Comparison of ENCODE assay signal across 11 mouse cellular contexts in genomic region chr9:119082656-119083430, GRCm38 (mm10). TPM values are rescaled to one million over a fixed set of nuclear protein-coding genes. Genes with fewer than 3 reads are reported as not detected.
DNase-seq lines count a peak whose midpoint lies in the region; ATAC-seq and TF ChIP-seq lines count a peak whose summit lies in the region.
"Had no signal": no experiment of that assay in that cellular context is flagged by ENCODE, and none has a peak within 500 bp of the region (broad histone marks: within the 10 kb centered on the region; RNA-seq: fewer than 3 reads in every experiment).

No protein-coding gene starts in this region.

- H3K4me2 ChIP-seq in heart, embryonic 13.5 days, result no peak overlapping the region
- H3K4me2 ChIP-seq in stomach, embryonic 14.5 days (replicated peaks; ENCODE audit: low read depth, low read length), result no peak overlapping the region
- no peak overlapping the region for H3K4me2 ChIP-seq in stomach, postnatal 0 days (replicated peaks; ENCODE audit: low read depth)
- H3K4me2 ChIP-seq in limb, embryonic 12.5 days, result no peak overlapping the region

- TF ChIP-seq CTCF in stomach, postnatal 0 days (IDR thresholded peaks at IDR 0.05; ENCODE audit: low read depth), result no peak

- H3K27ac ChIP-seq in heart, embryonic 13.5 days (replicated peaks), result peak overlapping the region; percentile 71
- peak overlapping the region; percentile 81 for H3K27ac ChIP-seq in stomach, embryonic 14.5 days (ENCODE audit: low read length)
- H3K27ac ChIP-seq in stomach, postnatal 0 days (replicated peaks), result no peak overlapping the region
- peak overlapping the region; percentile 54; the same call in 1 of the 2 replicates for H3K27ac ChIP-seq in limb, embryonic 12.5 days

- no peak overlapping the region for H3K9ac ChIP-seq in heart, embryonic 13.5 days
- no peak overlapping the region for H3K9ac ChIP-seq in stomach, embryonic 14.5 days (replicated peaks; ENCODE audit: low read depth, low read length)
- H3K9ac ChIP-seq in stomach, postnatal 0 days (ENCODE audit: low read length), result no peak overlapping the region
- peak overlapping the region; percentile 44; the same call in 1 of the 2 replicates for H3K9ac ChIP-seq in limb, embryonic 12.5 days (replicated peaks)

- no peak for DNase-seq in heart, postnatal 4 days
- no peak for DNase-seq in stomach, postnatal 0 days (ENCODE audit: low spot score)
- DNase-seq in layer of hippocampus, adult 8-10 months (ENCODE audit: low spot score in 2 of 2), result no peak
- no peak for DNase-seq in adrenal gland, postnatal 14 days
- DNase-seq: lung, adult 2 months had no signal

- H3K9me3 ChIP-seq in heart, embryonic 13.5 days, result no peaks in the 10 kb centered on the region
- no peaks in the 10 kb centered on the region for H3K9me3 ChIP-seq in stomach, embryonic 14.5 days (ENCODE audit: control insufficient read depth, low read depth, low read length)
- H3K9me3 ChIP-seq in stomach, postnatal 0 days (ENCODE audit: control insufficient read depth, low read length), result no peaks in the 10 kb centered on the region
- no peaks in the 10 kb centered on the region for H3K9me3 ChIP-seq in limb, embryonic 12.5 days

- no peak for ATAC-seq in heart, embryonic 13.5 days (ENCODE audit: extremely low read depth, insufficient number of reproducible peaks, low FRiP score, low TSS enrichment)
- no peak for ATAC-seq in stomach, embryonic 14.5 days (ENCODE audit: insufficient number of reproducible peaks, insufficient read depth, low FRiP score, low read depth)
- ATAC-seq in stomach, postnatal 0 days (ENCODE audit: low FRiP score, low TSS enrichment), result no peak
- ATAC-seq in limb, embryonic 12.5 days (ENCODE audit: insufficient number of reproducible peaks, insufficient read depth, low FRiP score, low TSS enrichment, low read depth), result no peak
- ATAC-seq in megakaryocyte progenitor cell, adult 5-6 weeks (replicated peaks; ENCODE audit: poor library complexity), result no peak

- H3K4me1 ChIP-seq in heart, embryonic 13.5 days, result peaks cover 53% of the 10 kb centered on the region
- H3K4me1 ChIP-seq in stomach, embryonic 14.5 days (ENCODE audit: control insufficient read depth, insufficient read depth, low read length), result peaks cover 22% of the 10 kb centered on the region
- peaks cover 5% of the 10 kb centered on the region; the same call in 1 of the 2 replicates for H3K4me1 ChIP-seq in stomach, postnatal 0 days (replicated peaks; ENCODE audit: control insufficient read depth, insufficient read depth)
- H3K4me1 ChIP-seq in limb, embryonic 12.5 days (replicated peaks), result peaks cover 26% of the 10 kb centered on the region

- 62% methylated on average over 7 of the region's 7 CpGs for WGBS in heart, embryonic 13.5 days
- WGBS in stomach, embryonic 14.5 days, result 72% methylated on average over 7 of the region's 7 CpGs
- WGBS in stomach, postnatal 0 days, result 72% methylated on average over 7 of the region's 7 CpGs
- 63% methylated on average over 7 of the region's 7 CpGs for WGBS in limb, embryonic 12.5 days

- no peak overlapping the region for H3K4me3 ChIP-seq in heart, embryonic 13.5 days
- H3K4me3 ChIP-seq in stomach, embryonic 14.5 days (ENCODE audit: low read depth, low read length), result no peak overlapping the region
- no peak overlapping the region for H3K4me3 ChIP-seq in stomach, postnatal 0 days (ENCODE audit: low read depth, low read length)
- H3K4me3 ChIP-seq in limb, embryonic 12.5 days (replicated peaks), result no peak overlapping the region

- H3K27me3 ChIP-seq in heart, embryonic 13.5 days (replicated peaks), result no peaks in the 10 kb centered on the region
- H3K27me3 ChIP-seq in stomach, embryonic 14.5 days (ENCODE audit: control insufficient read depth, insufficient read depth, low read length), result no peaks in the 10 kb centered on the region
- no peaks in the 10 kb centered on the region for H3K27me3 ChIP-seq in stomach, postnatal 0 days (ENCODE audit: control insufficient read depth, insufficient read depth, low read length)
- H3K27me3 ChIP-seq in limb, embryonic 12.5 days, result no peaks in the 10 kb centered on the region

- no peak for TF ChIP-seq EP300 in stomach, postnatal 0 days (optimal IDR thresholded peaks at IDR 0.05)

- peaks cover 33% of the 10 kb centered on the region for H3K36me3 ChIP-seq in heart, embryonic 13.5 days
- peaks cover 3% of the 10 kb centered on the region; the same call in 1 of the 2 replicates for H3K36me3 ChIP-seq in stomach, embryonic 14.5 days (ENCODE audit: control insufficient read depth, insufficient read depth, low read length)
- peaks cover 6% of the 10 kb centered on the region for H3K36me3 ChIP-seq in stomach, postnatal 0 days (ENCODE audit: control insufficient read depth, insufficient read depth, low read length)
- H3K36me3 ChIP-seq in limb, embryonic 12.5 days, result peaks cover 37% of the 10 kb centered on the region

RNA-seq across cellular contexts. Expression of gene Plcd1, which starts 10.5 kb away (rescaled TPM):
- polyA plus RNA-seq in heart, embryonic 13.5 days (2015; fragmentation: Nextera tagmentation; extraction: Ambion mirVana), result 15.8 and 16.5 TPM in 2 replicates
- total RNA-seq in heart, postnatal 4 days (2021), result 10 to 100 TPM; 16.3 to 20.1 TPM
- polyA plus RNA-seq in stomach, embryonic 14.5 days (2014; fragmentation: Nextera tagmentation; extraction: Ambion mirVana), result 44.2 and 44.3 TPM in 2 replicates
- 35.3 and 39.2 TPM in 2 replicates for polyA plus RNA-seq in stomach, postnatal 0 days (2015; fragmentation: Nextera tagmentation; extraction: Ambion mirVana)
- 25.1 and 27.8 TPM in 2 replicates for polyA plus RNA-seq in limb, embryonic 12.5 days (2016; fragmentation: Nextera tagmentation; extraction: Ambion mirVana)
- total RNA-seq in layer of hippocampus, adult 8-10 months (2022), result 10 to 100 TPM in 3 of 4 experiments, 1 to 10 TPM in 1; 9.7 to 13.7 (median 12.2) TPM
- not detected in 2 replicates for total RNA-seq in megakaryocyte progenitor cell, adult 5-6 weeks (2015)
- 0.14 and 0.29 TPM in 2 replicates for total RNA-seq in megakaryocyte progenitor cell, adult 5-6 weeks (2017)
- total RNA-seq in adrenal gland, postnatal 14 days (2021), result 11.8 and 13.6 TPM in 2 replicates
- total RNA-seq: common myeloid progenitor, adult 5-6 weeks had no signal

RNA-seq across cellular contexts. Expression of gene Dlec1, which starts 19.4 kb away (rescaled TPM):
- 0.21 and 0.29 TPM in 2 replicates for polyA plus RNA-seq in heart, embryonic 13.5 days (2015; fragmentation: Nextera tagmentation; extraction: Ambion mirVana)
- total RNA-seq in heart, postnatal 4 days (2021), result under 1 TPM; 0.05 to 0.18 TPM
- polyA plus RNA-seq in stomach, embryonic 14.5 days (2014; fragmentation: Nextera tagmentation; extraction: Ambion mirVana), result 0.65 and 0.66 TPM in 2 replicates
- 0.18 TPM in 2 replicates for polyA plus RNA-seq in stomach, postnatal 0 days (2015; fragmentation: Nextera tagmentation; extraction: Ambion mirVana)
- polyA plus RNA-seq in limb, embryonic 12.5 days (2016; fragmentation: Nextera tagmentation; extraction: Ambion mirVana), result 2.0 and 2.3 TPM in 2 replicates
- 10 to 100 TPM in 1 of 4 experiments, 1 to 10 TPM in 3; 2.9 to 10.3 (median 3.9) TPM for total RNA-seq in layer of hippocampus, adult 8-10 months (2022)
- 0.37 and 3.9 TPM in 2 replicates for total RNA-seq in megakaryocyte progenitor cell, adult 5-6 weeks (2015)
- 1.9 TPM in 1 of 2 replicates, not detected in the other for total RNA-seq in megakaryocyte progenitor cell, adult 5-6 weeks (2017)
- total RNA-seq in adrenal gland, postnatal 14 days (2021), result 1.5 and 1.7 TPM in 2 replicates
- total RNA-seq: common myeloid progenitor, adult 5-6 weeks; monocyte, adult 5-6 weeks had no signal

RNA-seq across cellular contexts. Expression of gene Vill, which starts 30.3 kb away (rescaled TPM):
- 10.6 and 11.5 TPM in 2 replicates for polyA plus RNA-seq in heart, embryonic 13.5 days (2015; fragmentation: Nextera tagmentation; extraction: Ambion mirVana)
- 1 to 10 TPM; 4.5 to 5.4 TPM for total RNA-seq in heart, postnatal 4 days (2021)
- polyA plus RNA-seq in stomach, embryonic 14.5 days (2014; fragmentation: Nextera tagmentation; extraction: Ambion mirVana), result 31.6 and 37.9 TPM in 2 replicates
- 55.0 and 61.3 TPM in 2 replicates for polyA plus RNA-seq in stomach, postnatal 0 days (2015; fragmentation: Nextera tagmentation; extraction: Ambion mirVana)
- polyA plus RNA-seq in limb, embryonic 12.5 days (2016; fragmentation: Nextera tagmentation; extraction: Ambion mirVana), result 42.1 and 42.4 TPM in 2 replicates
- total RNA-seq in layer of hippocampus, adult 8-10 months (2022), result 1 to 10 TPM in 3 of 4 experiments, under 1 TPM in 1; 0.99 to 4.4 (median 3.1) TPM
- total RNA-seq in megakaryocyte progenitor cell, adult 5-6 weeks (2015), result 9.2 and 10.8 TPM in 2 replicates
- total RNA-seq in megakaryocyte progenitor cell, adult 5-6 weeks (2017), result 34.4 and 37.7 TPM in 2 replicates
- 2.2 and 2.3 TPM in 2 replicates for total RNA-seq in adrenal gland, postnatal 14 days (2021)
